Mouse (Mus musculus) forebrain, embryonic 15.5 days (tissue): ENCODE measurements around the gene Dpm3. TPM values are rescaled to one million over a fixed set of nuclear protein-coding genes. Genes with fewer than 3 reads are reported as not detected.

ENCODE experiments used
- ATAC-seq: fragments of 200-750 bp; cut with Nextera tagmentation; replicated peaks from 2 replicates; pipeline ENCODE4 v1.8.0; 2017; ENCODE audit warnings: mild to moderate bottlenecking, moderate TSS enrichment, moderate library complexity
- H3K27ac ChIP-seq: fragments of 300-500 bp; sonication (generic); replicated peaks from 2 replicates; pipeline ENCODE4 v1.5.1; 2015; ENCODE audit warnings: mild to moderate bottlenecking, inconsistent platforms
- H3K27me3 ChIP-seq: fragments of 300-500 bp; sonication (generic); 2 replicates; pipeline ENCODE4 v1.6.1; 2015; ENCODE audit warnings: inconsistent platforms
- H3K36me3 ChIP-seq: fragments of 300-500 bp; sonication (generic); 2 replicates; pipeline ENCODE4 v1.6.1; 2015; ENCODE audit warnings: mild to moderate bottlenecking, inconsistent platforms
- H3K4me1 ChIP-seq: fragments of 300-500 bp; sonication (generic); 2 replicates; pipeline ENCODE4 v1.6.1; 2015; ENCODE audit warnings: inconsistent platforms
- H3K4me2 ChIP-seq: fragments of 300-500 bp; sonication (generic); replicated peaks from 2 replicates; pipeline ENCODE4 v1.6.1; 2015; ENCODE audit warnings: mild to moderate bottlenecking, inconsistent platforms
- H3K4me3 ChIP-seq: fragments of 300-500 bp; sonication (generic); 2 replicates; pipeline ENCODE4 v1.5.1; 2015; ENCODE audit warnings: mild to moderate bottlenecking, inconsistent platforms
- H3K9ac ChIP-seq: fragments of 300-500 bp; sonication (generic); replicated peaks from 2 replicates; pipeline ENCODE4 v1.6.1; 2015; ENCODE audit warnings: mild to moderate bottlenecking, inconsistent platforms
- H3K9me3 ChIP-seq: fragments of 300-500 bp; sonication (generic); 2 replicates; pipeline ENCODE4 v1.6.1; 2016; ENCODE audit warnings: inconsistent platforms
- WGBS: fragments of 180-500 bp; shearing (Covaris S2); methylation state at CpG from one replicate; pipeline ENCODE4 v1.1.7; 2015; ENCODE audit warnings: mixed read lengths; 5-methylcytosine and 5-hydroxymethylcytosine counted together
- polyA plus RNA-seq: library from polyadenylated mRNA; unstranded; fragments of >200 nt; fragmentation: Nextera tagmentation; extraction: Ambion mirVana; gene quantifications from 2 replicates; pipeline ENCODE4 v1.2.1, GENCODE M21; 2015

Gene Dpm3
- polyA plus RNA-seq, 1 experiment from 2014 or later, result 76.5 TPM

DNA sequence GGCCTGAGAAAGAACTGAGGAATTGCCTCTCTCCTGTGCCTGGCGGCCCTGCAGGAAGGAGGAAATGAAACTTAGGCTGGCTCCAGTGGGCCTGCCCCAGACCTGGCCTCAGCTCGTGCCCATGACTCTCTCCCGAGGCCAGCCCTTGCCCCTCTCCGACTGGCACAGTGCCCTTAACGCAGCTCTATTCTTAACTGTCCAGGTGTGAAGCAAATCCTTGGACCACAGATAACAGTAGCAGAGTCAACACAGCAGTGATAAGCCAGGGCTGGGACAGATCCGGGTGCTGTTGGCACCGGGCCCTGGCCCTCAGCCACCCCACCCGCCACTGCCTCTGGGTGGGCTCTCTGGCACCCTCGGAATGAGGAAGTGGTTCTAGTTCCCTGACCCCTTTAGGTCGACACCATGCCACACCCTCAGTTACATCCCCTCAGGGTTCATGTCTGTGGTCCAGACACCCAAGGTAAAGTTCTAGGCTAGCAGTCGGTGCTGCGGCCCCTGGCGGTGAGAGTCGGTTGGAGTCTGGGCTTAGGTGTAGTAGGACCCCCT lies 25.5 kb upstream of the Dpm3 start:
- H3K9ac ChIP-seq, result no peak overlapping the region
- WGBS, result 76% methylated on average over 14 of the region's 14 CpGs
- H3K4me1 ChIP-seq, result peaks cover 4% of the 10 kb centered on the region
- no peak overlapping the region for H3K4me3 ChIP-seq
- no peak overlapping the region for H3K4me2 ChIP-seq
- H3K36me3 ChIP-seq, result peaks cover 57% of the 10 kb centered on the region
- H3K27ac ChIP-seq, result no peak overlapping the region
- H3K27me3 ChIP-seq, result no peaks in the 10 kb centered on the region
- ATAC-seq, result 0 out of 2 replicates have a peak, but pooled peaks have one; percentile 15
- H3K9me3 ChIP-seq, result no peaks in the 10 kb centered on the region

DNA sequence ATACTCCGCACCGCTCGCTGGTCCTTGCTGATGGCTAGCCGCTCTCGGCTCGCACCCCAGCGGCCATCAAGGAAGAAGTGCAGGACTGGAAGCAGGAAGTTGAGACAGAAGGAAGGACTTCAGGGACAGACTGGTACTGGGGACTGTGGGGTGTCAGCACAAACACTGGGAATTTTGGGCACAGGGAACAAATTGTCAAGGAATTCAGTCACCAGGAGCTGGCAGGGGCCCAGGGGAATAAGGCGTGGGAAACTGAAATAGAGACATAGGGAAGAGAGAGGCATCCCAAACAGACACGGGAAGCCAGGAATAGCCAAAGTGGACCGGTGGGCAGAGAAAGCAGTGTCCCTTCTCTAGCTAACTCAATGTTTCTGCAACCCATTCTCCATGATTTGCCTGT lies 22.6 kb upstream of the Dpm3 start:
- no peaks in the 10 kb centered on the region for H3K4me1 ChIP-seq
- peaks cover 85% of the 10 kb centered on the region for H3K36me3 ChIP-seq
- ATAC-seq, result no peak
- no peaks in the 10 kb centered on the region for H3K27me3 ChIP-seq
- H3K4me3 ChIP-seq, result no peak overlapping the region
- WGBS, result 89% methylated on average over 10 of the region's 10 CpGs
- no peak overlapping the region for H3K9ac ChIP-seq
- no peak overlapping the region for H3K27ac ChIP-seq
- H3K9me3 ChIP-seq, result no peaks in the 10 kb centered on the region
- H3K4me2 ChIP-seq, result no peak overlapping the region

GRCm38 (mm10) chr3:89237682-89238081 lies 21.5 kb upstream of the Dpm3 start:
- peaks cover 10% of the 10 kb centered on the region for H3K4me1 ChIP-seq
- peaks cover 94% of the 10 kb centered on the region for H3K36me3 ChIP-seq
- no peaks in the 10 kb centered on the region for H3K9me3 ChIP-seq
- no peak for ATAC-seq
- no peak overlapping the region for H3K27ac ChIP-seq
- H3K9ac ChIP-seq, result no peak overlapping the region
- H3K4me2 ChIP-seq, result no peak overlapping the region
- WGBS, result 93% methylated on average over 21 of the region's 21 CpGs
- no peaks in the 10 kb centered on the region for H3K27me3 ChIP-seq
- H3K4me3 ChIP-seq, result no peak overlapping the region

DNA sequence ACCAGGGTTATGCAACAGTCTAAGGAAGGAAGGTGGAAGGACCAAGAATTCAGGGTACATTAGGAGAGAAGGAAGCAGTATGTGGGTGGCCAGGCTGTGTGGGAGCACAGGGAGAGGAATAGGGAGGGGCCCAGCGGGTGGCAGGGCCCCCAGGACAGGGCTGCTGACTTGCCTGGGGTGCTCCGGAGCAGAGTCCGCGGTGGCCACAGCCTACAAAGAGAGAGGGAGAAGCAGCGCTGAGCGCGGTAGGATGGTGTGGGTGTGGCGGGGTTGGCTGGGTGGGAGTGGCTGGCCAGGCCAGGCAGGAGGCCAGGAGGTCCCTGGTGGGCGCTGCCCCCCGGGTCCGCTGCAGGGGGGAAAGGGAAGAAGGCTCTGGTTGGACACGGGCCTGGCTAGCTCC lies 20.7 kb upstream of the Dpm3 start:
- no peak overlapping the region for H3K4me2 ChIP-seq
- H3K36me3 ChIP-seq, result peaks cover 86% of the 10 kb centered on the region

GRCm38 (mm10) chr3:89242331-89242895 lies 16.7 kb upstream of the Dpm3 start:
- 71% methylated on average over 9 of the region's 9 CpGs for WGBS
- Histone ChIP-seq H3K4me2 (no peak overlapping the region), H3K9ac (no peak overlapping the region), H3K9me3 (no peaks in the 10 kb centered on the region), H3K4me3 (no peak overlapping the region), H3K4me1 (peaks cover 47% of the 10 kb centered on the region), H3K27ac (no peak overlapping the region), H3K27me3 (no peaks in the 10 kb centered on the region), H3K36me3 (peaks cover 50% of the 10 kb centered on the region)
- no peak for ATAC-seq

More for the DNA sequence above, 20.7 kb upstream of the Dpm3 start:
- Histone ChIP-seq H3K9ac (no peak overlapping the region), H3K4me1 (peaks cover 18% of the 10 kb centered on the region), H3K9me3 (no peaks in the 10 kb centered on the region), H3K27ac (no peak overlapping the region), H3K4me3 (no peak overlapping the region), H3K27me3 (no peaks in the 10 kb centered on the region)
- ATAC-seq, result no peak
- WGBS, result 78% methylated on average over 9 of the region's 12 CpGs

DNA sequence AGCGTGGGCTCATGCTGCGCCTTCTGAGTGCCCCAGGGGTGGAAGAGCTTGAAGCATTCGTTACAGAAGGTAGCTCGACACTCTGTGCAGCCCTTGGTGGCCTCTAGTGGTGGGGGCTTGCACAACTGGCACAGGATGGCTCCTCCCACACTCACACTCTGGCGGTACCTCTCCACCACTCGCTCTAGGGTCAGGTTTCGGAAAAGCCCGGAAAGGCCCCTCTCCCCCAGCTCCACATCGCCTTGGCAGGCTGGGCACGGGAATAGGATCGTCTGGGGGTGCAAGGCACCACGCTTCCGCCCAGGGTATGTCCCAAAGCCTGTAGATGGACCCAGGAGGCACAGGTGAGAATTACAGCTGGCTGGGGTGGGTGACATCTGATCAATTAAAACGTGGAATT lies 15.5 kb upstream of the Dpm3 start:
- Histone ChIP-seq H3K4me3 (peak overlapping the region; percentile 74), H3K4me2 (peak overlapping the region; percentile 91), H3K27ac (peak overlapping the region; percentile 96), H3K36me3 (peaks cover 38% of the 10 kb centered on the region), H3K9me3 (no peaks in the 10 kb centered on the region), H3K4me1 (peaks cover 49% of the 10 kb centered on the region), H3K27me3 (no peaks in the 10 kb centered on the region), H3K9ac (peak overlapping the region; percentile 74)
- 9% methylated on average over 14 of the region's 14 CpGs for WGBS
- no peak; the same call in 1 of the 2 replicates for ATAC-seq

- peak overlapping the region; percentile 74 for H3K4me3 ChIP-seq
- H3K4me1 ChIP-seq, result peaks cover 49% of the 10 kb centered on the region
- H3K9me3 ChIP-seq, result no peaks in the 10 kb centered on the region
- peak; percentile 23 for ATAC-seq
- H3K4me2 ChIP-seq, result peak overlapping the region; percentile 91
- peaks cover 31% of the 10 kb centered on the region for H3K36me3 ChIP-seq
- H3K27ac ChIP-seq, result peak overlapping the region; percentile 96
- no peaks in the 10 kb centered on the region for H3K27me3 ChIP-seq
- WGBS, result 6% methylated on average over 25 of the region's 25 CpGs
- H3K9ac ChIP-seq, result peak overlapping the region; percentile 74
Measured at GRCm38 (mm10) chr3:89244158-89244981, 14.8 kb upstream of the Dpm3 start.

GRCm38 (mm10) chr3:89244982-89245687 lies 14.0 kb upstream of the Dpm3 start:
- peak overlapping the region; percentile 91 for H3K4me2 ChIP-seq
- 1% methylated on average over 24 of the region's 26 CpGs for WGBS

DNA sequence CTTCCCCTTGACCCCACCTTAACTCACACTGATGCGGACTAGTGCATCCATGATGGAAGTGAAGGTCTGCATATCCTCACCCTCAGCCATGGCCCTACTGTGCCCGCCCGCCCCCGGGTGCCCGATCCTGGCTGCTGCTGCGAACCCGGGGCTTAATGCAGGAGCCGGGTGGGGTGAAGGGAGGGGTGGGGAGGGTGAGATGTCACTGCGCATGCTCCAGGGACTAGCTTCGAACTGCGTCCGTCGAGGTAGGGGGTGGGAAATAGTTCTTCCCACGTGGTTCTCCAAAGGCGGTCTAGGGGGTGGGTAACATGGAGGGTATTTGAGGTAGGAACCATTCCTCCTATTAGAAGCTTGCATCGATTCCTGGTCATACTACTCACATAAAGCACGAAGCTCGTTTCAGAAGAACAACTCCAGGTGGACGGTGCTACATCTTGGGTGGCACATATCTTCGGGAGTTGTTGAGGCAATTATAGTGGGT lies 13.4 kb upstream of the Dpm3 start, which contains the start of gene Krtcap2:
TSS of gene Krtcap2 (plus strand) at position 279 of the 484 bp plus-strand sequence.
- no peaks in the 10 kb centered on the region for H3K9me3 ChIP-seq
- no peaks in the 10 kb centered on the region for H3K27me3 ChIP-seq
- H3K4me3 ChIP-seq, result peak within 1 kb of the TSS; percentile 74
- peak within 1 kb of the TSS; percentile 74 for H3K9ac ChIP-seq
- 3% methylated on average over 20 of the region's 20 CpGs for WGBS
- peaks cover 18% of the 10 kb centered on the region for H3K36me3 ChIP-seq
- peak within 1 kb of the TSS; percentile 96 for H3K27ac ChIP-seq
- peak; percentile 62 for ATAC-seq
- H3K4me1 ChIP-seq, result peaks cover 49% of the 10 kb centered on the region
- peak within 1 kb of the TSS; percentile 91 for H3K4me2 ChIP-seq

More at GRCm38 (mm10) chr3:89244982-89245687, 14.0 kb upstream of the Dpm3 start:
- H3K36me3 ChIP-seq, result peaks cover 23% of the 10 kb centered on the region
- peaks cover 49% of the 10 kb centered on the region for H3K4me1 ChIP-seq
- no peaks in the 10 kb centered on the region for H3K27me3 ChIP-seq
- peak overlapping the region; percentile 96 for H3K27ac ChIP-seq
- peak; percentile 68 for ATAC-seq
- no peaks in the 10 kb centered on the region for H3K9me3 ChIP-seq
- H3K9ac ChIP-seq, result peak overlapping the region; percentile 74
- peak overlapping the region; percentile 74 for H3K4me3 ChIP-seq

DNA sequence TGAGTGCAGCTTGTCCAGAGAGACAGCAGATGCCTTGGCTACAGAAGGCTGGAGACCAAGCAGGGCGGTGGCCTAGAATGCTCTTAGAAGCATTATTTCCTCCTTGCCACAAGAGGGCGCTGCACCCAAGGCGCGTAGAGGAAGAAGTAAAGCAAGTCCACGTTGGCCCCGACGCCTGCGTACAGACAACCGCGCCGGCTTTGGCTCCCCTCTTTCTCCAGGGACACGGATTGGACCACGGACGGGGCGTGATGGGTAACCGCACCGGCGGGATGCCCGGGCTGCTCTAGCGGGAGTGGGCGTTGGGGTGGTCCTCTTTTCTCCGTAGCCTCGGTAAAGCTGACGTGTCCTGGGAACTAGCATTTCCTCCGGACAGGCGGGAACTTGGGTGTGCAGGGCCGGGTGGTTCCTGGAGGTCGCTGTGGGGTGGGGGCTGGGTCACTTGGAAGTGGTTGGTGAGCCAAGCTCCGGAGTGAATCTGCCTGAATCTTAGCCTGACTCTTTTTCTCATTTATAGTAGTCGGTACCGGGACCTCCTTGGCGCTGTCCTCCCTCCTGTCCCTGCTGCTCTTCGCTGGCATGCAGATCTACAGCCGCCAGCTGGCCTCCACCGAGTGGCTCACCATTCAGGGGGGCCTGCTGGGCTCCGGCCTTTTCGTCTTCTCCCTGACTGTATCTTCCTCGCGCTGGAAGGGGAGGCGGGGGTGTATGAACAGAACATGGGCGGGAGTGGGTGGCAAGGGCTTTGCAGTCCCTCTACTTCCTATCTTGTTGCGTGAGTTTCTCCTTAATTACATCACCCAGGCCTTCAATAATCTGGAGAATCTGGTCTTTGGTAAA lies 12.7 kb upstream of the Dpm3 start, which contains the start of gene Trim46:
TSS of gene Trim46 (minus strand) at position 49 of the 840 bp plus-strand sequence.
- Histone ChIP-seq H3K36me3 (peaks cover 10% of the 10 kb centered on the region), H3K9me3 (no peaks in the 10 kb centered on the region), H3K27ac (peak within 1 kb of the TSS; percentile 96), H3K4me2 (peak within 1 kb of the TSS; percentile 91), H3K27me3 (no peaks in the 10 kb centered on the region), H3K4me1 (peaks cover 53% of the 10 kb centered on the region), H3K9ac (peak within 1 kb of the TSS; percentile 74), H3K4me3 (peak within 1 kb of the TSS; percentile 74)
- under 1% methylated on average over 42 of the region's 42 CpGs for WGBS
- peak; percentile 74 for ATAC-seq

DNA sequence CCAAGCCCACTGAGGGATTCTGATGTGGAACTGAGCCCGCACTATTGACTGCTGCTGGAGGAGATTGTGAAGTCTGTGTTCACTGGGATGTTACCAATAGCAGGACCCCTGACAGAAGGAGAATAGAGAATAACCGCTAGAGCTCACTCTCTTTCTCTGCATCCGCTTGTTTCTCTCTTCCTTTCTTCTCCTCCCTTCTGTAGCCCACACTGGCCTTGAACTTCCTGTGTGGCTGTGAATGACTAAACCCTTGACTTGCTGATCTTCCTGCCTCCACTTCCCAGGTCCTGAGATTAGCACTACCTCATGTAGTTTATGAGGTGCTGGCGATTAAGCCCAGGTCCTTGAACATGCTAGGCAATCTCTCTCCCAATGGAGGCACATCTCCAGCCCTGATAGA lies 11.7 kb upstream of the Dpm3 start:
- Histone ChIP-seq H3K27me3 (no peaks in the 10 kb centered on the region), H3K9ac (no peak overlapping the region), H3K36me3 (peaks cover under 1% of the 10 kb centered on the region; the same call in 1 of the 2 replicates), H3K27ac (no peak overlapping the region), H3K4me1 (peaks cover 48% of the 10 kb centered on the region), H3K9me3 (no peaks in the 10 kb centered on the region), H3K4me2 (peak overlapping the region; percentile 91), H3K4me3 (peak overlapping the region; percentile 74)
- no peak for ATAC-seq
- WGBS, result 87% methylated on average over 4 of the region's 4 CpGs
